Mouse (Mus musculus) right cerebral cortex, postnatal 36 days (tissue): Measurements from ENCODE around the gene A930018P22Rik.
"Not testable (repeated sequence)": the region's sequence is repeated elsewhere in the genome, so short reads cannot be mapped to it uniquely, and the experiment has no call there.

Experiments used
- DNase-seq, 2 experiments: peaks; one replicate each; pipeline ENCODE4 v3.0.0; 2022; ENCODE audit warnings: low spot score in 2 of 2, mixed read lengths in 1 of 2

Gene A930018P22Rik

GRCm38 (mm10) chr2:104122505-104123378, at the start of gene A930018P22Rik:
TSS of gene A930018P22Rik (plus strand) at chr2:104122769.
- DNase-seq: peak; percentile 79 to 88

GRCm38 (mm10) chr2:104078285-104078684, 44.3 kb upstream of the A930018P22Rik start:
- DNase-seq: not testable (repeated sequence)

GRCm38 (mm10) chr2:104081436-104082050, 41.0 kb upstream of the A930018P22Rik start:
- DNase-seq: not testable (repeated sequence)

- DNase-seq: no peak
Measured at GRCm38 (mm10) chr2:104082474-104082873, 40.1 kb upstream of the A930018P22Rik start.

GRCm38 (mm10) chr2:104084027-104084426, 38.5 kb upstream of the A930018P22Rik start:
- DNase-seq: not testable (repeated sequence)

GRCm38 (mm10) chr2:104087562-104087961, 35.0 kb upstream of the A930018P22Rik start:
- DNase-seq: not testable (repeated sequence)

- DNase-seq: no peak
Measured at GRCm38 (mm10) chr2:104093305-104093704, 29.3 kb upstream of the A930018P22Rik start.

GRCm38 (mm10) chr2:104095741-104096213, 26.8 kb upstream of the A930018P22Rik start, which contains the start of gene Cd59a:
TSS of gene Cd59a (plus strand) at chr2:104095801.
- DNase-seq: peak; percentile 18 to 22

GRCm38 (mm10) chr2:104096256-104096655, 26.3 kb upstream of the A930018P22Rik start:
- no peak for DNase-seq

GRCm38 (mm10) chr2:104096796-104097195, 25.8 kb upstream of the A930018P22Rik start:
- not testable (repeated sequence) for DNase-seq

- DNase-seq: not testable (repeated sequence)
Measured at GRCm38 (mm10) chr2:104097396-104097795, 25.2 kb upstream of the A930018P22Rik start.

GRCm38 (mm10) chr2:104098529-104099230, 23.9 kb upstream of the A930018P22Rik start:
- DNase-seq: no peak

GRCm38 (mm10) chr2:104099231-104099585, 23.4 kb upstream of the A930018P22Rik start:
- DNase-seq: no peak

- DNase-seq: no peak
Measured at GRCm38 (mm10) chr2:104099946-104100345, 22.6 kb upstream of the A930018P22Rik start.

- no peak for DNase-seq
Measured at GRCm38 (mm10) chr2:104104800-104105199, 17.8 kb upstream of the A930018P22Rik start.

GRCm38 (mm10) chr2:104109021-104109420, 13.5 kb upstream of the A930018P22Rik start:
- DNase-seq: not testable (repeated sequence)

GRCm38 (mm10) chr2:104109528-104109927, 13.0 kb upstream of the A930018P22Rik start:
- no peak for DNase-seq

- DNase-seq: no peak
Measured at GRCm38 (mm10) chr2:104110031-104110430, 12.5 kb upstream of the A930018P22Rik start.

GRCm38 (mm10) chr2:104111170-104111797, 11.3 kb upstream of the A930018P22Rik start:
- not testable (repeated sequence) for DNase-seq

GRCm38 (mm10) chr2:104113563-104113962, 9.0 kb upstream of the A930018P22Rik start:
- DNase-seq: not testable (repeated sequence)

GRCm38 (mm10) chr2:104114898-104115297, 7.7 kb upstream of the A930018P22Rik start:
- no peak for DNase-seq
